Mouse (Mus musculus) kidney, adult 2 months (tissue): Measurements from ENCODE around the gene Lepr.

Source experiments
- CTCF ChIP-seq: fragments of 200-500 bp; conservative IDR thresholded peaks from 2 replicates; pipeline ENCODE4 v1.5.1; 2011; ENCODE audit warnings: low read depth, mild to moderate bottlenecking, control low read depth, low read length, moderate library complexity, mixed read lengths; ENCODE audit not compliant: insufficient read depth, insufficient read length
- POLR2A ChIP-seq: fragments of 200-500 bp; IDR thresholded peaks from one replicate; pipeline ENCODE4 v1.6.1; 2011; ENCODE audit warnings: low read depth, low read length, control low read depth

- TF ChIP-seq CTCF (no peak), POLR2A (no peak)
Measured at GRCm38 (mm10) chr4:101711100-101711499, 6.1 kb upstream of the Lepr start.
